Mouse (Mus musculus) megakaryocyte, embryonic 14.5 days (primary cell): Measurements from ENCODE around the gene 4930447C04Rik.

Experiments
- FLI1 ChIP-seq: IDR thresholded peaks from 2 replicates; pipeline ENCODE4 v1.6.1; 2012; ENCODE audit warnings: low read length, inconsistent platforms, mixed read lengths
- GATA1 ChIP-seq: IDR thresholded peaks from 3 replicates; pipeline ENCODE4 v1.6.1; 2012; ENCODE audit warnings: mixed read lengths, low read length, inconsistent platforms, borderline replicate concordance

DNA sequence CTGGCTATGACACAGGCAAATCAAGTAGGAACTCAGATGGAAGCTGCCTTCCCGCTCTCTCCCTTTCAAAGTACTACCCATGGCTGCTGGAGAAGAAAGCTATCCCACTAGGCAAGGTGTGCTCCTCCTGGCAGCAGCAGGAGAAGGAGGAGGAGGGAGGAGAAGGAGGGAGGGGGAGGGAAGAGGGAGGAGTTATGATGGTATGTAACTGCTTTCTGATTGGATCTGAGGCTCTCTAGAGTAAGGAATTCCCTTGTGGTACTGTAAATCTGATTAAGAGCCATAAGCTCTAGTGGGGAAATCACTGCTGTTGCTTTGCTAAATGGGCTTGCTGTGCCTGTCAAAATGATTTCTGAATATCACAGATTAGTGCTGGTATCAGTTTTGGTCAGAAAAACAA is 99.1 kb downstream of the 4930447C04Rik start:
- TF ChIP-seq GATA1 (no peak), FLI1 (no peak)
